Mouse (Mus musculus): ENCODE measurements around the gene Dnajc16. TPM values are rescaled to one million over a fixed set of nuclear protein-coding genes. Genes with fewer than 3 reads are reported as not detected.
A peak's percentile ranks its signal among the peaks of the same experiment; 100 is the strongest.

Gene Dnajc16
- polyA plus RNA-seq, 1 experiment = 27.3 TPM

- TF ChIP-seq CTCF (IDR thresholded peaks at IDR 0.05; ENCODE audit: borderline replicate concordance, insufficient read depth, low read depth, low read length) (no peak), POLR2A (IDR thresholded peaks at IDR 0.05; ENCODE audit: borderline replicate concordance, insufficient read depth, low read length) (no peak)
- Histone ChIP-seq H3K27me3 (ENCODE audit: control insufficient read depth, insufficient read depth, low read length) (no peaks in the 10 kb centered on the region), H3K4me3 (replicated peaks; ENCODE audit: insufficient read depth, low read depth, low read length) (no peak overlapping the region), H3K27ac (ENCODE audit: insufficient read depth, low read length) (no peak overlapping the region), H3K4me1 (ENCODE audit: control insufficient read depth, insufficient read depth, low read length) (no peaks in the 10 kb centered on the region)
- 99% methylated on average over 7 of the region's 7 CpGs for WGBS
- DNase-seq = no peak
These were observed 20.6 kb upstream of the Dnajc16 start for GRCm38 (mm10) chr4:141811375-141811774.

GRCm38 (mm10) chr4:141810975-141811374, 20.2 kb upstream of the Dnajc16 start:
- H3K27me3 ChIP-seq (ENCODE audit: control insufficient read depth, insufficient read depth, low read length) = no peaks in the 10 kb centered on the region
- WGBS = 94% methylated on average over 2 of the region's 2 CpGs
- H3K27ac ChIP-seq (ENCODE audit: insufficient read depth, low read length) = no peak overlapping the region
- no peak overlapping the region for H3K4me3 ChIP-seq (replicated peaks; ENCODE audit: insufficient read depth, low read depth, low read length)
- TF ChIP-seq POLR2A (IDR thresholded peaks at IDR 0.05; ENCODE audit: borderline replicate concordance, insufficient read depth, low read length) (no peak), CTCF (IDR thresholded peaks at IDR 0.05; ENCODE audit: borderline replicate concordance, insufficient read depth, low read depth, low read length) (no peak)
- no peaks in the 10 kb centered on the region for H3K4me1 ChIP-seq (ENCODE audit: control insufficient read depth, insufficient read depth, low read length)
- DNase-seq = no peak

DNA sequence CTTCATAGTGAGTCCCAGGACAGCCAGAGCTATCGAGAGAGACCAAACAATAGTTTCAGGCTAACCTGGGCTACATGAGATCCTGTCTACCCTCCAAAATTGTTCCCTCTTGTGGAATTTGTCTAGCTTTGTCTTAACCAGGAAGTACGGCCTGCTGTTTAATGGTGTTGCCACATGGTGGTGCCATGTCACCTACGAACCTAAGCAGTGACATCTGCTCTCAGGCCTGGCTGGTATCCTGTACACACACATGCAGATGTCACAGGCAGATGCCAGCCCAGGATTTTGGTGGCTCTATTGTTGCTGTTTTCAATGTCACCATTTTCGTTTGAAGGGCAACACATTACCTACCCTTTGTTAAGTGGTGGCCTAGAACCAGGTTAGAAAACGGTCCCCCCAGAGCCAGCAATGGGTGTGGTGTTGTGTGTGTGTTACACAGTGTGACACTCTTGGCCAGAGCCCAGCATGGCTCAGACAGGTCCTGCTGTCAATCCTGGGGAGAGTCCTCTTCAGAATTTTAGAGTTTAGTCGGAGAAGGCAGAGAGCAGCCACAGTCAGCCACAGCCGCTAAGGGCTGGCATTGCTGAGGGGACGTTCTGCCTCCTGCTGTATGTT, 19.2 kb upstream of the Dnajc16 start:
- DNase-seq = no peak
- 40% methylated on average over 8 of the region's 8 CpGs for WGBS
- Histone ChIP-seq H3K27me3 (ENCODE audit: control insufficient read depth, insufficient read depth, low read length) (no peaks in the 10 kb centered on the region), H3K4me3 (replicated peaks; ENCODE audit: insufficient read depth, low read depth, low read length) (no peak overlapping the region), H3K27ac (ENCODE audit: insufficient read depth, low read length) (no peak overlapping the region), H3K4me1 (ENCODE audit: control insufficient read depth, insufficient read depth, low read length) (no peaks in the 10 kb centered on the region)
- TF ChIP-seq POLR2A (IDR thresholded peaks at IDR 0.05; ENCODE audit: borderline replicate concordance, insufficient read depth, low read length) (no peak), CTCF (IDR thresholded peaks at IDR 0.05; ENCODE audit: borderline replicate concordance, insufficient read depth, low read depth, low read length) (peak; percentile 71)

- H3K4me3 ChIP-seq (replicated peaks; ENCODE audit: insufficient read depth, low read depth, low read length) = no peak overlapping the region
- no peaks in the 10 kb centered on the region for H3K4me1 ChIP-seq (ENCODE audit: control insufficient read depth, insufficient read depth, low read length)
- H3K27me3 ChIP-seq (ENCODE audit: control insufficient read depth, insufficient read depth, low read length) = no peaks in the 10 kb centered on the region
- H3K27ac ChIP-seq (ENCODE audit: insufficient read depth, low read length) = no peak overlapping the region
- WGBS = 92% methylated on average over 8 of the region's 8 CpGs
- TF ChIP-seq CTCF (IDR thresholded peaks at IDR 0.05; ENCODE audit: borderline replicate concordance, insufficient read depth, low read depth, low read length) = no peak
- no peak for TF ChIP-seq POLR2A (IDR thresholded peaks at IDR 0.05; ENCODE audit: borderline replicate concordance, insufficient read depth, low read length)
- DNase-seq = no peak
These were observed 15.2 kb upstream of the Dnajc16 start for GRCm38 (mm10) chr4:141805886-141806285.

DNA sequence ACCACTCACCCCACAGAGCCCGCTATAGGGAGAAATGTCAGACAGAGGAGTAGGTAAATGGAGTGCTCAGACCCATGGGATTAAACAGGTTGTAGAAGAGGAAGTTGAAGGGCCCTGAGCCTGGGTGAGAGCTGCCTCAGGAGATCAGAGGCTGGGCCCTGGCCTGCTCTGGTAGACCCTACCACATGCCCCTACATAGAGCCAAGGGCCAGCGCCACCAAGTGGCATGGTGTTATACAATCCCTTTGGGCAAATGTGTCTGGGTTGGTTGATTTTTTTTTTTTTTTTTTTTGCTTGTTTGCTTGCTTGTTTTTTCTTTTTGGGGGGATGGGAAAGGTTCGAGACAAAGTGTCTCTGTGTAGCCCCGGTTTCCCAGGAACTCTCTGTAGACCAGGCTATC, 13.4 kb upstream of the Dnajc16 start:
- Histone ChIP-seq H3K4me3 (replicated peaks; ENCODE audit: insufficient read depth, low read depth, low read length) (no peak overlapping the region), H3K27me3 (ENCODE audit: control insufficient read depth, insufficient read depth, low read length) (no peaks in the 10 kb centered on the region), H3K27ac (ENCODE audit: insufficient read depth, low read length) (no peak overlapping the region), H3K4me1 (ENCODE audit: control insufficient read depth, insufficient read depth, low read length) (no peaks in the 10 kb centered on the region)
- DNase-seq = no peak
- WGBS = 87% methylated on average over 4 of the region's 4 CpGs
- no peak for TF ChIP-seq POLR2A (IDR thresholded peaks at IDR 0.05; ENCODE audit: borderline replicate concordance, insufficient read depth, low read length)
- TF ChIP-seq CTCF (IDR thresholded peaks at IDR 0.05; ENCODE audit: borderline replicate concordance, insufficient read depth, low read depth, low read length) = no peak

DNA sequence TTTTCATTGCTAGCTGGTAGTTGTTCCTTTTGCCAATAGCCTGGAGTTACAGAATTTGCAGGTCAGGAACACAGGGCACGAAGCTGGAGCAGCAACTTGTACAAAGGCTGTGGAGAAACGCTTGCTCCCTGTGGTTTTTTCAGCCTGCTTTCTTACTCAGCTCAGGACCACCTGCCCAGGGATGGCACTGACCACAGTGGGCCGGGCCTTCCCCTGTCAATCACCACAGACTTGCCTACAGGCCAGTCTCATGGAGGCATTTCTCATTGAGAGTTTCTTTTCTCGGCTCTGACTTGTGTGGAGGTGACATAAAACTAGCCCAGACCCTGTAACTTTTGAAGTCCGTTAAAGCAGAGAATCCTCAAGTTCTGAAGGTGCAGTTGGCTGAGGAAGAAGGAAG, 6.8 kb upstream of the Dnajc16 start:
- Histone ChIP-seq H3K4me3 (replicated peaks; ENCODE audit: insufficient read depth, low read depth, low read length) (no peak overlapping the region), H3K27ac (ENCODE audit: insufficient read depth, low read length) (no peak overlapping the region), H3K4me1 (ENCODE audit: control insufficient read depth, insufficient read depth, low read length) (peaks cover 4% of the 10 kb centered on the region; the same call in 1 of the 2 replicates), H3K27me3 (ENCODE audit: control insufficient read depth, insufficient read depth, low read length) (no peaks in the 10 kb centered on the region)
- 78% methylated on average over 5 of the region's 5 CpGs for WGBS
- DNase-seq = no peak
- TF ChIP-seq CTCF (IDR thresholded peaks at IDR 0.05; ENCODE audit: borderline replicate concordance, insufficient read depth, low read depth, low read length) = no peak
- TF ChIP-seq POLR2A (IDR thresholded peaks at IDR 0.05; ENCODE audit: borderline replicate concordance, insufficient read depth, low read length) = no peak

DNA sequence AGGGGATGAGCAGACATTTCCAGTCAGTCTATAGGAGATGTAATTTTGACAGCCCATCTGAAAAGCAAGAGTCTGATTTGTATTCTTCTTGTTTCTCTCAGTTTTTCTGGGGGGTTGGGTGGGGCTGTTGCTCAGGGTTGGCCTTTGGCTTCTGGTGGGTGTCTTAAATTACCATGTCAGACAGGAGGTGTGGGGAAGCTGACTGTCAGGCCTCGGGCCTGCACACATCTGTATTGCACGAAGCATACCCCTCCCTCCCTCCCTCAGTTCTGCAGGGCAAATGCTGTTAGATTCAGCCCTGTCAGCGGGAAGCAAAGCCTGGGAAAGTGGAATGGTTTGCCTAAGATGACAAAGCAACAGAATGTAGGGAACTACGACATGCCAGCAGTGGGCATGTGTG, 6.2 kb upstream of the Dnajc16 start:
- H3K27ac ChIP-seq (ENCODE audit: insufficient read depth, low read length) = no peak overlapping the region
- H3K4me1 ChIP-seq (ENCODE audit: control insufficient read depth, insufficient read depth, low read length) = peaks cover 4% of the 10 kb centered on the region; the same call in 1 of the 2 replicates
- DNase-seq = no peak
- WGBS = 85% methylated on average over 4 of the region's 4 CpGs
- TF ChIP-seq CTCF (IDR thresholded peaks at IDR 0.05; ENCODE audit: borderline replicate concordance, insufficient read depth, low read depth, low read length) = no peak
- no peak for TF ChIP-seq POLR2A (IDR thresholded peaks at IDR 0.05; ENCODE audit: borderline replicate concordance, insufficient read depth, low read length)
- H3K27me3 ChIP-seq (ENCODE audit: control insufficient read depth, insufficient read depth, low read length) = no peaks in the 10 kb centered on the region
- H3K4me3 ChIP-seq (replicated peaks; ENCODE audit: insufficient read depth, low read depth, low read length) = no peak overlapping the region

GRCm38 (mm10) chr4:141796356-141796755, 5.6 kb upstream of the Dnajc16 start:
- Histone ChIP-seq H3K27ac (ENCODE audit: insufficient read depth, low read length) (no peak overlapping the region), H3K4me3 (replicated peaks; ENCODE audit: insufficient read depth, low read depth, low read length) (no peak overlapping the region), H3K27me3 (ENCODE audit: control insufficient read depth, insufficient read depth, low read length) (no peaks in the 10 kb centered on the region), H3K4me1 (ENCODE audit: control insufficient read depth, insufficient read depth, low read length) (peaks cover 4% of the 10 kb centered on the region; the same call in 1 of the 2 replicates)
- 55% methylated on average over 7 of the region's 7 CpGs for WGBS
- peak in 1 of 2 experiments; percentile 16 for DNase-seq
- TF ChIP-seq CTCF (IDR thresholded peaks at IDR 0.05; ENCODE audit: borderline replicate concordance, insufficient read depth, low read depth, low read length) (no peak), POLR2A (IDR thresholded peaks at IDR 0.05; ENCODE audit: borderline replicate concordance, insufficient read depth, low read length) (no peak)
